Mouse (Mus musculus) CH12.LX (cell line): ENCODE measurements around the gene Lmx1a.

Experiments
- CTCF ChIP-seq, 2 experiments: IDR thresholded peaks in 1 of 2; conservative IDR thresholded peaks in 1 of 2; 2 replicates each; pipeline ENCODE4 v1.5.1; 2011 to 2012; ENCODE audit warnings: low read depth in 2 of 2, low read length in 2 of 2, improper control_type of control experiment in 1 of 2, inconsistent platforms in 1 of 2, mild to moderate bottlenecking in 1 of 2, moderate library complexity in 1 of 2
- E2F4 ChIP-seq: IDR thresholded peaks from 2 replicates; pipeline ENCODE4 v1.6.1; 2011; ENCODE audit warnings: low read depth, low read length, improper control_type of control experiment; ENCODE audit not compliant: insufficient replicate concordance
- ELF1 ChIP-seq: IDR thresholded peaks from 2 replicates; pipeline ENCODE4 v1.6.1; 2014; ENCODE audit warnings: low read depth, mild to moderate bottlenecking, inconsistent platforms, low read length, improper control_type of control experiment
- HCFC1 ChIP-seq: IDR thresholded peaks from 2 replicates; pipeline ENCODE4 v1.6.1; 2012; ENCODE audit warnings: low read depth, mild to moderate bottlenecking, inconsistent platforms, low read length, improper control_type of control experiment
- MAZ ChIP-seq: IDR thresholded peaks from 2 replicates; pipeline ENCODE4 v1.6.1; 2012; ENCODE audit warnings: low read depth, mild to moderate bottlenecking, inconsistent platforms, low read length, improper control_type of control experiment, moderate library complexity
- TCF12 ChIP-seq: IDR thresholded peaks from 2 replicates; pipeline ENCODE4 v1.6.1; 2014; ENCODE audit warnings: low read depth, mild to moderate bottlenecking, inconsistent platforms, low read length, improper control_type of control experiment

GRCm38 (mm10) chr1:167791221-167791620 lies 102.2 kb downstream of the Lmx1a start:
- TF ChIP-seq MAZ = no peak
- no peak for TF ChIP-seq CTCF (conservative IDR thresholded peaks at IDR 0.05 in 1 of 2, IDR thresholded peaks at IDR 0.05 in 1 of 2; ENCODE audit: low read depth in 2 of 2, low read length in 2 of 2)
- TF ChIP-seq E2F4 = no peak
- TF ChIP-seq TCF12 = no peak
- TF ChIP-seq ELF1 = no peak
- TF ChIP-seq HCFC1 = no peak
